Mouse (Mus musculus) olfactory bulb, adult 2 months (tissue): ENCODE measurements around the gene Ssu2.

Experiments used
- CTCF ChIP-seq: fragments of 200-500 bp; IDR thresholded peaks from 2 replicates; pipeline ENCODE4 v1.5.1; 2012; ENCODE audit warnings: low read depth, mild to moderate bottlenecking, low read length, moderate library complexity; ENCODE audit not compliant: insufficient read depth
- POLR2A ChIP-seq: fragments of 200-500 bp; IDR thresholded peaks from 2 replicates; pipeline ENCODE4 v1.6.1; 2012; ENCODE audit warnings: mild to moderate bottlenecking, low read depth, low read length, moderate library complexity; ENCODE audit not compliant: insufficient read depth

DNA sequence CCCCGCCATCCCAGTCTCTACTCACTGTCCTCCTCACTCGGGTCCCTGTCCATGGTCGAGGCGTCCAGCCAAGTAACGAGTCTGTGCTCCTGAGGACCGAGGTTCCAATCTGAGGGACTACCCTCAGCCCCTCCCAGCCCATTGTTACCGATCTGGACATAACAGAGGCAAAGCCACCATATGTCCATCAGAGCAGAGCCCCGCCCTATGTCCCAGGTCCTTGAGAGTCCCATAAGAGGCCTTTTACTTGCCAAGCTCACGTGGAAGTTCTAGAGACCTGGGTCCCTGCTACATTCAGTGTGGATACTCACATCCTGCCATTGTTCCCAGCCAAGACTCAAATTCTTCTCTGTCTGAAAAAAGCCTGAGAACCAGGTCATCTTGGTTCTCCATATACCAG lies at the start of gene Ssu2:
- no peak for TF ChIP-seq POLR2A
- TF ChIP-seq CTCF, result no peak
